Mouse (Mus musculus) brain, embryonic 14.5 days (tissue): ENCODE results near the gene Spata31d1a.

Experiments
- CTCF ChIP-seq: fragments of 200-500 bp; IDR thresholded peaks from 2 replicates; pipeline ENCODE4 v1.5.1; 2012; ENCODE audit warnings: inconsistent platforms, mild to moderate bottlenecking, moderate library complexity, borderline replicate concordance; ENCODE audit not compliant: insufficient read depth, insufficient read length; ENCODE audit errors: extremely low read depth
- POLR2A ChIP-seq: fragments of 200-500 bp; IDR thresholded peaks from 2 replicates; pipeline ENCODE4 v1.6.1; 2012; ENCODE audit warnings: mild to moderate bottlenecking, inconsistent platforms, borderline replicate concordance; ENCODE audit not compliant: poor library complexity, insufficient read depth, insufficient read length, severe bottlenecking; ENCODE audit errors: extremely low read depth

DNA sequence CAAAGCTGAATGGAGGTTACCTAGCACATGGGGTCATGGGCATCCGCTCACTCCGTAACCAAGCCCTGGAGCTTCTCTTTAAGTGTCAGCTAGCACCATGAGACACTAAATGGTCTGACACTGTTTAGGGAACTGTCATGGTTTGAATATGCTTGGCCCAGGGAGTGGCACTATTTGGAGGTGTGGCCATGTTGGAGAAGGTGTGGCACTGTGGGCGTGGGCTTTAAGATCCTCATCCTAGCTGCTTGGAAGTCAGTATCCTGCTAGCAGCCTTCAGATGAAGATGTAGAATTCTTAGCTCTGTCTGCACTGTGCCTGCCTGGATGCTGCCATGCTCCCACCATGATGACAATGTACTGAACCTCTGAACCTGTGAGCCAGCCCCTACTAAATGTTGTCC lies 49.8 kb downstream of the Spata31d1a start:
- TF ChIP-seq POLR2A (no peak), CTCF (no peak)
